Mouse (Mus musculus) bone marrow macrophage, adult 2 months (primary cell): ENCODE results near the gene Egr4. TPM values are rescaled to one million over a fixed set of nuclear protein-coding genes. Genes with fewer than 3 reads are reported as not detected.

Experiments
- H3K27ac ChIP-seq: 2 replicates; pipeline ENCODE4 v1.5.1; 2012; ENCODE audit warnings: low read depth, low read length; ENCODE audit not compliant: insufficient read depth
- H3K4me1 ChIP-seq: 2 replicates; pipeline ENCODE4 v1.6.1; 2012; ENCODE audit warnings: low read length; ENCODE audit not compliant: control insufficient read depth, insufficient read depth
- H3K4me3 ChIP-seq: 2 replicates; pipeline ENCODE4 v1.5.1; 2012; ENCODE audit warnings: mild to moderate bottlenecking, low read length, moderate library complexity; ENCODE audit not compliant: insufficient read depth
- CTCF ChIP-seq: IDR thresholded peaks from 2 replicates; pipeline ENCODE4 v1.5.1; 2012; ENCODE audit warnings: low read depth, mild to moderate bottlenecking, low read length, moderate library complexity
- POLR2A ChIP-seq: IDR thresholded peaks from 2 replicates; pipeline ENCODE4 v1.6.1; 2012; ENCODE audit warnings: mild to moderate bottlenecking, low read depth, low read length, borderline replicate concordance
- polyA plus RNA-seq: library from polyadenylated mRNA; stranded (reverse); fragments of >200 nt; gene quantifications from 2 replicates; pipeline ENCODE4 v1.2.4, GENCODE M21; 2012; ENCODE audit not compliant: missing spikeins, insufficient read depth, insufficient read length

Egr4 gene
- polyA plus RNA-seq, 1 experiment = not detected

GRCm38 (mm10) chr6:85477366-85477917 lies 35.9 kb downstream of the Egr4 start:
- Histone ChIP-seq H3K4me1 (no peaks in the 10 kb centered on the region), H3K27ac (no peak overlapping the region), H3K4me3 (no peak overlapping the region)
- TF ChIP-seq CTCF (peak; percentile 15; the same call in 1 of the 2 replicates), POLR2A (no peak)

DNA sequence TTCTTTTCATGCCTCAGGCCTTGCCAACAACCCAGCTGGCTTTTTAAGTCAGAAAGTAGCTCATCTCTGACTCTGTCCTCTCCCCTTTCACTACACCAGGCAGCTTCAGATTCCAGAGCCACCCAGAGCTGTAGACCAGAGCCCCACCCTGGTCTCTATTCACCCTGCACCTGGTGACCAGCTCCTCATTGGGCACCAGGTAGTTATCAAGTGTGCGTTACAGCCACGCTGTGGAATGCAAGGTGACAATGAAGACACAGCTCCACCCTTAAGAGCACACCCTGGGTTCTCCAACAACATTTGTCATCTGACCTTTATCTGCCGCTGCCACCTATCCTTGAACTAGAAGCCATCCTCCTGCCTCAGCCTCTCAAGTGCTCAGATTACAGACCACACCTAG lies 37.8 kb downstream of the Egr4 start:
- Histone ChIP-seq H3K27ac (no peak overlapping the region), H3K4me1 (no peaks in the 10 kb centered on the region), H3K4me3 (no peak overlapping the region)
- TF ChIP-seq POLR2A (no peak), CTCF (no peak)

DNA sequence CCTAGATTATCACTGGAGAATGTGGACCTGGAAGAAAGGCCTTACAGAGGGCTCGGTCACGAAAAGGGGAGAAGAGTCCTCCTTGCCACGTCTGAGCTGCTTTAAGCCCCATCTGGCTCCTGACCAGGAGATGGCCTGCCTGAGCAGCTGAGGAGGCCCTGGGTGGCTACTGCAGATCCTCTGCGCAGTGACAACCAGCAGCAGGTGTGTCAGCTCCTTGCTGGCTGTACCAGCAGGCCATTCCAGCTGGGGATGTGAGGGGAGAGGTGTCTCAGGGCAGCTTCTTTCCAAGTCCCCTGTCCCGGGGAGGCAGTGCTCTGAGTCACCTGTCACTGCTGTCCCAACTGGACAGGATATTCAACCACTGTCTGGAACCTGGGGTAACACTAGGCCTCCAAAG lies 40.8 kb downstream of the Egr4 start:
- Histone ChIP-seq H3K27ac (no peak overlapping the region), H3K4me1 (no peaks in the 10 kb centered on the region), H3K4me3 (no peak overlapping the region)
- TF ChIP-seq POLR2A (no peak), CTCF (no peak)

DNA sequence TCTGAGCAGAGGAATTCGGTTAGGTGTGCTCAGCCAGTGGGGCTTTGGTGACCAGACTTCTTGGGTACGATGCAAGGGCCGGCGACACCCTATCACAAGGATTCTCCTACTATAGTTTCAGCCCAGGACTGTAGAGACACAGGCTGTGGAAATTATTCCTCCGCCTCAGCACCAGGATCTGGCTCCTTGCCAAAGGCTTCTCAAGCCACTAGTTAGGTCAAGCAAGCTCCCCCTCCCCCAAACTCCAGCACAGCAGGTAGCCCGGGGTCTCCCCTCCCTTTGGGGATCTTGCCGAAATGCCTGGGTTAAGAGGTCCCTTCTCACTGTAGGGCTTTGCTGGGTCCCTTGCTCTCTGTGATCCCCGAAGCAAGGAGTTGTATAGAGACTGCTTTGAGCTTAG lies 41.4 kb downstream of the Egr4 start:
- TF ChIP-seq CTCF = no peak
- TF ChIP-seq POLR2A = no peak
- H3K4me3 ChIP-seq = no peak overlapping the region
- H3K27ac ChIP-seq = no peak overlapping the region
- no peaks in the 10 kb centered on the region for H3K4me1 ChIP-seq

- TF ChIP-seq CTCF (no peak), POLR2A (no peak)
- no peaks in the 10 kb centered on the region for H3K4me1 ChIP-seq
- no peak overlapping the region for H3K27ac ChIP-seq
- no peak overlapping the region for H3K4me3 ChIP-seq
Measured at GRCm38 (mm10) chr6:85469660-85470430, 43.5 kb downstream of the Egr4 start.

DNA sequence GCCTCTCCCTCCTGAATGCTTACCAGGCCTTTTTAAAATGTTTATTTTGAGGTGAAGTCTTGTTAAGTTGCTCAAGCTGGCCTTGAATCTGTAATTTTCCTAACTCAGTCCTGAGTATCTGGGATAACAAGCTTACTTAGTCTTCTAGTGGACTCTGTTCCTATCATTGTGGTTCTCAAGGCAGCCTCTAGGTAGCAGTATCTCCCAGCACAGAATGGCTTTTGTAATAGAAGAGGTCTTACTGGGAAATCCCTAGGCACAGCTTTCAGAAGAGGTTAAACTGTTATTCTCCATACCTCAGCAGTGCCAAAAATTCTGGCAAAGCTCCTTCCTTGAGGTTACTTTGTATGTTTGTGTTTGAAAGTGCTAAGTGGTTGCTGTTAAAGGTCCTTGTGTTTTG lies 48.0 kb downstream of the Egr4 start:
- peaks cover 9% of the 10 kb centered on the region for H3K4me1 ChIP-seq
- no peak overlapping the region for H3K27ac ChIP-seq
- TF ChIP-seq CTCF (no peak), POLR2A (no peak)
- no peak overlapping the region for H3K4me3 ChIP-seq

Other genes with a start within 250 kb of the Egr4 start
- gene Sfxn5, start 180.2 kb downstream of the Egr4 start, polyA plus RNA-seq = 14.2 and 15.2 TPM in 2 replicates
- 145 and 160 TPM in 2 replicates for gene Rab11fip5, start 139.0 kb downstream of the Egr4 start, polyA plus RNA-seq
- gene Noto, start 89.7 kb downstream of the Egr4 start, polyA plus RNA-seq = not detected in 2 replicates
- gene Smyd5, start 81.6 kb downstream of the Egr4 start, polyA plus RNA-seq = 7.4 and 9.1 TPM in 2 replicates
- 89.3 and 96.7 TPM in 2 replicates for gene Cct7, start 62.1 kb downstream of the Egr4 start, polyA plus RNA-seq
- gene Pradc1, start 61.6 kb downstream of the Egr4 start, polyA plus RNA-seq = 8.0 and 9.7 TPM in 2 replicates
- gene Fbxo41, start 10.6 kb downstream of the Egr4 start, polyA plus RNA-seq = not detected in 2 replicates
- 2.8 and 2.9 TPM in 2 replicates for gene Alms1, start 73.9 kb upstream of the Egr4 start, polyA plus RNA-seq
- not detected in 2 replicates for gene Nat8f7, start 199.6 kb upstream of the Egr4 start, polyA plus RNA-seq